Mouse (Mus musculus) intestine, embryonic 16.5 days (tissue): ENCODE results near the gene Zfp507. TPM values are rescaled to one million over a fixed set of nuclear protein-coding genes. Genes with fewer than 3 reads are reported as not detected.

Source experiments
- ATAC-seq: fragments of 200-750 bp; cut with Nextera tagmentation; 2 replicates; pipeline ENCODE4 v1.8.0; 2017; ENCODE audit warnings: moderate TSS enrichment, moderate library complexity
- H3K27ac ChIP-seq: fragments of 300-500 bp; sonication (generic); 2 replicates; pipeline ENCODE4 v1.5.1; 2014; ENCODE audit warnings: mild to moderate bottlenecking, low read length
- H3K27me3 ChIP-seq: fragments of 300-500 bp; sonication (generic); replicated peaks from 2 replicates; pipeline ENCODE4 v1.6.1; 2014; ENCODE audit warnings: low read length, control low read depth, mixed read lengths; ENCODE audit not compliant: control insufficient read depth, insufficient read depth
- H3K36me3 ChIP-seq: fragments of 300-500 bp; sonication (generic); 2 replicates; pipeline ENCODE4 v1.6.1; 2014; ENCODE audit warnings: low read length, control low read depth; ENCODE audit not compliant: control insufficient read depth, insufficient read depth
- H3K4me1 ChIP-seq: fragments of 300-500 bp; sonication (generic); 2 replicates; pipeline ENCODE4 v1.6.1; 2014; ENCODE audit warnings: low read length, control low read depth, mixed read lengths; ENCODE audit not compliant: control insufficient read depth, insufficient read depth
- H3K4me2 ChIP-seq: fragments of 300-500 bp; sonication (generic); 2 replicates; pipeline ENCODE4 v1.6.1; 2014; ENCODE audit warnings: low read depth, low read length, control low read depth
- H3K4me3 ChIP-seq: fragments of 300-500 bp; sonication (generic); 2 replicates; pipeline ENCODE4 v1.5.1; 2014; ENCODE audit warnings: mild to moderate bottlenecking, low read length
- H3K9ac ChIP-seq: fragments of 300-500 bp; sonication (generic); 2 replicates; pipeline ENCODE4 v1.6.1; 2014; ENCODE audit warnings: low read depth, low read length
- H3K9me3 ChIP-seq: fragments of 300-500 bp; sonication (generic); 2 replicates; pipeline ENCODE4 v1.6.1; 2016; ENCODE audit warnings: low read length, control low read depth; ENCODE audit not compliant: control insufficient read depth
- WGBS: fragments of 180-500 bp; shearing (Covaris S2); extraction: QIAGEN DNeasy Blood & Tissue Kit; methylation state at CpG from one replicate; pipeline ENCODE4 v1.1.7; 2014; 5-methylcytosine and 5-hydroxymethylcytosine counted together
- polyA plus RNA-seq: library from polyadenylated mRNA; unstranded; fragments of >200 nt; fragmentation: Nextera tagmentation; extraction: Ambion mirVana; gene quantifications from 2 replicates; pipeline ENCODE4 v1.2.1, GENCODE M21; 2015

The Zfp507 gene
- polyA plus RNA-seq, 1 experiment from 2014 or later = 10.9 TPM

DNA sequence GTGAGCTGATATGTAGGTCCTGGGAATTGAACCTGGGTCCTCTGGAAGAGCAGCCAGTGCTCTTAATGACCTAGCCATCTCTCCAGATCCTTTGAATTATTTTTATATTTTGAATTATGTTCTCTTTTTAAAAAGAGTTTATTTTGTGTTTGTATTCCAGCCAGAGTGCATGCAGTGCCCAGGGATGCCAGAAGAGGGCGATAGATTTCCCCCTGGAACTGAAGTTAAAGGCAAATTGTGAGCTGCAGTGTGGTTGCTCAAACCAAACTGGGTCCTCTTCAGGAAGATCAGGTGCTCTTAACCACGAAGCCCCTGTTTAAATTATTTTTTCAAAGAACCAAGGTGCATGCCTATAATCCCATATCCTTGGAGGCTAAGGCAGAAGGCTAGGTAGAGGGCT, 43.2 kb downstream of the Zfp507 start:
- Histone ChIP-seq H3K36me3 (no peaks in the 10 kb centered on the region), H3K27ac (no peak overlapping the region), H3K4me1 (0 out of 2 replicates have a peak, but pooled peaks cover 3% of the 10 kb centered on the region), H3K9ac (no peak overlapping the region), H3K4me2 (no peak overlapping the region), H3K9me3 (no peaks in the 10 kb centered on the region), H3K27me3 (no peaks in the 10 kb centered on the region), H3K4me3 (no peak overlapping the region)
- no peak for ATAC-seq
- 18% methylated on average over 2 of the region's 2 CpGs for WGBS

DNA sequence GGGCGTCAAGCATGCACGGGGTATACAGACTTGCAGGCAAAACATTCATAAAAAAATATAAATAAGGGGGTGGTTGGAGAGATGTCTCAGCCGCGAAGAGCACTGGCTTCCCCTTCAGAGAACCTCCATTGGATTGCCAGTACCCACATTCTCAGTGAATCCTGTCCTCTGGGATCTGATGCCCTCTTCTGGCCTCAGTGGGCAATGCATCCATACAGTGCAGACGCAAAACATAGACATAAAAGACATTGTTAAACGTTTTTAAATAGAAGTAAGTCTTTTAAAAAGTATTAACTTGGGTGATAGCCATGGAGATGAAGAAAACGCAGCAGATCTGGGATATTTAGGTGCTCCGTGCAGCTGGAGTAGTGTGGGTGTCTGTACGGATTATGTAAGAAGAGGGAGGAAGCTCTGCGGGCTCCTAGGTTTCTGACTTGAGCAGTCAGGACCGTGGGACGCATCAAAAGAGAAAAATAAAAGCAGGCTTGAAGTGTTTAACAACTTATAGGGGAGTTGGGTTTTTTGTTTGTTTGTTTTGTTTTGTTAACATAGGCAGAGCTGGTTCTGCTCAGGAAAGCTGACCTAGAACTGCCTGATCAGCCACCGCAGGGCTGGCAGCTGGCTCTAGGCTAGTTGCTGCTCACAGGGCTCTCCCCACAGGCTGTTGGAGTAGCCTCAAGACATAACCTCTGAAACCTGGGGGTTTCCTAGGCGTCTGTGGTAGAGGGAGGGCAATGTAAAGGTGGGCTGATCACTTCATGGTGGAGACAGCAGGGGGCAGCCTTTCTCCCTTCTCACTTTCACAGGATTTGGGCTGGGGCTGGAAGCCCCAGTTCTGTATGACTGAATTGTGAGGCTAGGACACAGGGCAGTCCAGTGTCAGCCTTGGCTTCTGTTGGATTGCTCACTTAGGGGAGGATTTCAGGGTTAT, 46.0 kb downstream of the Zfp507 start:
- H3K9ac ChIP-seq = no peak overlapping the region
- peaks cover 7% of the 10 kb centered on the region; the same call in 1 of the 2 replicates for H3K4me1 ChIP-seq
- no peaks in the 10 kb centered on the region for H3K9me3 ChIP-seq
- WGBS = 38% methylated on average over 14 of the region's 14 CpGs
- H3K27ac ChIP-seq = no peak overlapping the region
- no peak overlapping the region for H3K4me2 ChIP-seq
- no peak overlapping the region for H3K4me3 ChIP-seq
- ATAC-seq = no peak
- H3K36me3 ChIP-seq = no peaks in the 10 kb centered on the region
- no peaks in the 10 kb centered on the region for H3K27me3 ChIP-seq

GRCm38 (mm10) chr7:35754886-35755168, 48.0 kb downstream of the Zfp507 start:
- Histone ChIP-seq H3K4me3 (peak overlapping the region; percentile 85), H3K9me3 (no peaks in the 10 kb centered on the region), H3K4me1 (peaks cover 7% of the 10 kb centered on the region; the same call in 1 of the 2 replicates), H3K27ac (no peak overlapping the region), H3K36me3 (no peaks in the 10 kb centered on the region), H3K27me3 (no peaks in the 10 kb centered on the region), H3K4me2 (peak overlapping the region; percentile 96), H3K9ac (peak overlapping the region; percentile 81)
- no peak for ATAC-seq
- WGBS = 67% methylated on average over 4 of the region's 4 CpGs

DNA sequence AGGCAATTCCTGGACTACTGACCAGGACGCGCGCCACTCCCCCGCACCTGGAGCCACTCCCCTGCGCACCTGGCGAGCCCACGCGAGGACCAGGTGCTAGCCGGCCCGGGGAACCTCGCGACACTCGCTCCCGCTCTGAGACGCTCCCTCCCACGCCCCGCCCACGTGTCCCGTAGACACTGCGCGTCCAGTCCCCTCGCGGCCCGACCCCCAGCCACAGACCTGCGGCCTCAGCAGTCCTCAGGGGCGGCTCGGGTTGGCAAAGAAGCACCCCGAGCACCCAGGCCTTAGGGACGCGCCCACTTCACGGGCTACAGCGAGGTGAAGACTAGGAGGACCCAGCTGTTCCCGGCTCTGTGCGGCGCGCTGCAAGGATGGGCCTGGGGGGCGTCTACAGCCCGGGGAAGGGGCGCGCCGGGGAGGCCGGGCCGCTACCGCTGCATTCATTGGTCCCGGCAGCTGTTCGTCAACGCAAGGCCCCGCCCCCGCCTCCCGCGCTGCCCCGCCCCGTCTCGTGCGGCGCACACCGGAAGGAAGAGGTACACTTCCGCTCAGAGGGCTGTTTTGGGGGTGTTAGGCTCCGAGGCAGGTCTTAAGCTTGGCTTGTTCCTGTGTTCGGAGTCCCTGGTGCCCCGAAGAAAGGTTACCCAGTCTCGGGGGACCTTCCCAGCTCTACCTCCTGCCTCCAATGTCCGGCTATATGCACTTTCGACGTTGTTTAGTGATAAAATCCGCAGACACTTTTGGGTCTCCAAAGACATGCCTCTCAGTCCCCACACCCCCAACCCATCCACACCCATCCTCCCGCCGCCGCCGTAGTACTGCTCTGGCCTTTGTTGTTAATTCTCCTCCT, 48.5 kb downstream of the Zfp507 start, which contains the start of gene Dpy19l3:
Gene Dpy19l3 (minus strand): TSS at position 422 of the 853 bp plus-strand sequence.
- Histone ChIP-seq H3K4me1 (peaks cover 7% of the 10 kb centered on the region; the same call in 1 of the 2 replicates), H3K4me2 (peak within 1 kb of the TSS; percentile 96), H3K27ac (peak within 1 kb of the TSS; percentile 46), H3K4me3 (peak within 1 kb of the TSS; percentile 85), H3K9ac (peak within 1 kb of the TSS; percentile 81), H3K36me3 (no peaks in the 10 kb centered on the region), H3K9me3 (no peaks in the 10 kb centered on the region), H3K27me3 (no peaks in the 10 kb centered on the region)
- ATAC-seq = peak; percentile 98
- WGBS = under 1% methylated on average over 66 of the region's 70 CpGs

- Histone ChIP-seq H3K4me3 (peak overlapping the region; percentile 85), H3K36me3 (no peaks in the 10 kb centered on the region), H3K4me2 (peak overlapping the region; percentile 96), H3K27me3 (no peaks in the 10 kb centered on the region), H3K27ac (no peak overlapping the region), H3K9me3 (no peaks in the 10 kb centered on the region), H3K9ac (peak overlapping the region; percentile 81), H3K4me1 (peaks cover 7% of the 10 kb centered on the region; the same call in 1 of the 2 replicates)
- 4% methylated on average over 15 of the region's 15 CpGs for WGBS
- ATAC-seq = peak; percentile 27
Observed at GRCm38 (mm10) chr7:35753319-35754032, 49.3 kb downstream of the Zfp507 start.

GRCm38 (mm10) chr7:35750873-35751272, 51.9 kb downstream of the Zfp507 start:
- Histone ChIP-seq H3K4me2 (no peak overlapping the region), H3K4me3 (no peak overlapping the region), H3K36me3 (no peaks in the 10 kb centered on the region), H3K9ac (no peak overlapping the region), H3K27me3 (no peaks in the 10 kb centered on the region), H3K9me3 (no peaks in the 10 kb centered on the region; the same call in 1 of the 2 replicates), H3K27ac (no peak overlapping the region), H3K4me1 (peaks cover 7% of the 10 kb centered on the region; the same call in 1 of the 2 replicates)
- ATAC-seq = no peak
- WGBS = 96% methylated on average over 9 of the region's 9 CpGs

DNA sequence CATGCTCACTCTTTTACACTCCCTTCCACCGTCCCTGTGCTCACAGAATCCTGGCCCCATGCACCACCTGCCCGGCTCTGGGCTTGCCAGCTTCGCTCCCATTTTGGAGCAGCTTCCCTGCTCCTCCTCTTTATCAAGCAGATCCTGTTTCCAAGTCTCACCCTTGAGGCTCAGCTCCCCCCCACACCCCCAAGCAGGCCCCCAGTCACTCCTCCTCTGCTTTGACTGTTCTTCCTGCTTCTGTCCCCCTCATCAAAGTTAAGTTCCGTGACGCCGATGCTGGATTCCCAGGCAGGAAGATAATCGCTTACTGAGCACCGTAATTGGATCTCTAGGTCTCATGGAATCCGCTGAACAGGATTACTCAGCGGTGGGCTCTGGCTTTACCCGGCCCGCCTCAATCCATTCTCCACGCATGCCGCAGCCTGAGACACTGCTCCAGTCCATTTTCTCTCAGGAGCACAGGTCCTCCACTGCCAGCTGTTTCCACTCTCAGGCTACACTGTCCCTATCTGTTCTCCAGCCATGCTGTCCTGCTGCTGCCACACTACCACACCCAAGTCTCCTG, 55.3 kb downstream of the Zfp507 start:
- Histone ChIP-seq H3K4me2 (no peak overlapping the region), H3K9me3 (no peaks in the 10 kb centered on the region; the same call in 1 of the 2 replicates), H3K36me3 (no peaks in the 10 kb centered on the region), H3K27me3 (no peaks in the 10 kb centered on the region), H3K27ac (no peak overlapping the region), H3K9ac (no peak overlapping the region), H3K4me1 (no peaks in the 10 kb centered on the region), H3K4me3 (no peak overlapping the region)
- no peak for ATAC-seq
- 84% methylated on average over 14 of the region's 14 CpGs for WGBS

DNA sequence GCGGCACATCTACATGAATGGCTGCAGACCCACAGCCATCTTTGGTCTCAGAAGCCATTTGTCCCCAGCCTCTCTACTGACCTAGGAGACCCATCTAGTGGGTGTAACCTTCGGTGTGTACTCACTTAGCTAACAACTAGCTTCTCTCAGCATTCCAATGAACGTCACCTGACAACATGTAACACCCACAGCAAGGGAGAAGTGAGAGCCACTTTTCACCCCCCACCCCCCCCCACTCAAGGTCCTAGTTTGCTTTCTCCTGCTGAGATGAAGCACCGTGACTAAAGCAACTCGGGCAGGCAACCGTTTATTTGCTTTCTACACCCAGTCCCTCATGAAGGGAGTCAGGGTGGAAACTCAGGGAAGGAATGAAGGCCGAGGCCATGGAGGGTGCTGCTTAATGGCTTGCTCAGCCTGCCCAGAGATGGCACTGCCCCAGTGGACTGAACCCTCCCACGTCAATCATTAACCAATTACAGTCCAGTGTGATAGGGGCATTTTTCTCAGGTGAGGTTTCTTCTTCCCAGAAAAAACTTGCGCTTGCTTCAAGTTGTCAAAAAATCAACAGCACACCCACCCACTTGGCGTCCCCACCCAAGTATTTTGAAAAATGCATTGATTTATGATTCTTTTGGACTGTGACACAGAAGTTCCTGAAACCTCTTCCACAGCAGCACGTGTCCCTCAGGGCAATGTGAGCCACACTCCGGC, 56.0 kb downstream of the Zfp507 start:
- no peaks in the 10 kb centered on the region for H3K27me3 ChIP-seq
- 90% methylated on average over 12 of the region's 12 CpGs for WGBS
- H3K9ac ChIP-seq = no peak overlapping the region
- no peaks in the 10 kb centered on the region; the same call in 1 of the 2 replicates for H3K9me3 ChIP-seq
- H3K4me1 ChIP-seq = no peaks in the 10 kb centered on the region
- H3K36me3 ChIP-seq = no peaks in the 10 kb centered on the region
- no peak overlapping the region for H3K4me2 ChIP-seq
- no peak overlapping the region for H3K27ac ChIP-seq
- no peak overlapping the region for H3K4me3 ChIP-seq
- no peak for ATAC-seq
